Mouse (Mus musculus): ENCODE measurements at regions not wholly inside any gene's neighbourhood (a gene's known extent, or its start where the extent isn't known, plus 50 kb on each side); places are given as distances from the start of the nearest gene placed in this dataset.

- no peak overlapping the region for H3K9ac ChIP-seq (ENCODE audit: low read length)
- no peak for DNase-seq (ENCODE audit: low spot score)
- 36% methylated on average over 5 of the region's 5 CpGs for WGBS
- H3K27me3 ChIP-seq (replicated peaks; ENCODE audit: control insufficient read depth, insufficient read depth, low read length): no peaks in the 10 kb centered on the region
- no peak overlapping the region for H3K27ac ChIP-seq (ENCODE audit: low read depth, low read length)
- no peaks in the 10 kb centered on the region for H3K36me3 ChIP-seq (ENCODE audit: control insufficient read depth, insufficient read depth, low read length)
- H3K9me3 ChIP-seq (replicated peaks; ENCODE audit: control insufficient read depth, low read length): no peaks in the 10 kb centered on the region
- no peak overlapping the region for H3K4me2 ChIP-seq (ENCODE audit: low read length)
- no peak overlapping the region for H3K4me3 ChIP-seq (ENCODE audit: low read depth, low read length)
- ATAC-seq: no peak
- H3K4me1 ChIP-seq (ENCODE audit: control insufficient read depth, insufficient read depth, low read length): no peaks in the 10 kb centered on the region
Observed at GRCm38 (mm10) chr14:99449112-99449511, 150.6 kb downstream of the Klf5 start.

- H3K9me3 ChIP-seq (replicated peaks; ENCODE audit: control insufficient read depth, low read length): no peaks in the 10 kb centered on the region
- ATAC-seq (no peak), DNase-seq (ENCODE audit: low spot score) (no peak)
- 87% methylated on average over 5 of the region's 5 CpGs for WGBS
- no peaks in the 10 kb centered on the region for H3K4me1 ChIP-seq (ENCODE audit: control insufficient read depth, insufficient read depth, low read length)
- H3K4me3 ChIP-seq (ENCODE audit: low read depth, low read length): no peak overlapping the region
- no peaks in the 10 kb centered on the region for H3K27me3 ChIP-seq (replicated peaks; ENCODE audit: control insufficient read depth, insufficient read depth, low read length)
- no peaks in the 10 kb centered on the region for H3K36me3 ChIP-seq (ENCODE audit: control insufficient read depth, insufficient read depth, low read length)
- H3K27ac ChIP-seq (ENCODE audit: low read depth, low read length): no peak overlapping the region
- H3K9ac ChIP-seq (ENCODE audit: low read length): no peak overlapping the region
- no peak overlapping the region for H3K4me2 ChIP-seq (ENCODE audit: low read length)
Observed at GRCm38 (mm10) chr14:99449870-99450269, 151.4 kb downstream of the Klf5 start.

- WGBS: 86% methylated on average over 11 of the region's 11 CpGs
- no peaks in the 10 kb centered on the region for H3K36me3 ChIP-seq (ENCODE audit: control insufficient read depth, insufficient read depth, low read length)
- ATAC-seq: no peak
Observed at GRCm38 (mm10) chr14:99451110-99451795, 152.8 kb downstream of the Klf5 start.

GRCm38 (mm10) chr14:99453916-99454315 lies 155.4 kb downstream of the Klf5 start:
- WGBS: 89% methylated on average over 12 of the region's 12 CpGs
- H3K36me3 ChIP-seq (ENCODE audit: control insufficient read depth, insufficient read depth, low read length): no peaks in the 10 kb centered on the region
- H3K27me3 ChIP-seq (replicated peaks; ENCODE audit: control insufficient read depth, insufficient read depth, low read length): no peaks in the 10 kb centered on the region
- H3K4me1 ChIP-seq (ENCODE audit: control insufficient read depth, insufficient read depth, low read length): no peaks in the 10 kb centered on the region
- no peak overlapping the region for H3K4me2 ChIP-seq (ENCODE audit: low read length)
- no peak overlapping the region for H3K4me3 ChIP-seq (ENCODE audit: low read depth, low read length)
- ATAC-seq: no peak
- no peak for DNase-seq (ENCODE audit: low spot score)
- H3K9ac ChIP-seq (ENCODE audit: low read length): no peak overlapping the region
- no peak overlapping the region for H3K27ac ChIP-seq (ENCODE audit: low read depth, low read length)
- no peaks in the 10 kb centered on the region for H3K9me3 ChIP-seq (replicated peaks; ENCODE audit: control insufficient read depth, low read length)

More at GRCm38 (mm10) chr14:99451110-99451795, 152.8 kb downstream of the Klf5 start:
- no peaks in the 10 kb centered on the region for H3K9me3 ChIP-seq (replicated peaks; ENCODE audit: control insufficient read depth, low read length)
- H3K4me2 ChIP-seq (ENCODE audit: low read length): no peak overlapping the region
- H3K4me3 ChIP-seq (ENCODE audit: low read depth, low read length): no peak overlapping the region
- H3K4me1 ChIP-seq (ENCODE audit: control insufficient read depth, insufficient read depth, low read length): no peaks in the 10 kb centered on the region
- no peak for DNase-seq (ENCODE audit: low spot score)
- H3K27ac ChIP-seq (ENCODE audit: low read depth, low read length): no peak overlapping the region
- H3K27me3 ChIP-seq (replicated peaks; ENCODE audit: control insufficient read depth, insufficient read depth, low read length): no peaks in the 10 kb centered on the region
- H3K9ac ChIP-seq (ENCODE audit: low read length): no peak overlapping the region

GRCm38 (mm10) chr14:99456555-99456954 lies 158.1 kb downstream of the Klf5 start:
- H3K4me2 ChIP-seq (ENCODE audit: low read length): no peak overlapping the region
- no peak for ATAC-seq
- H3K4me3 ChIP-seq (ENCODE audit: low read depth, low read length): no peak overlapping the region
- DNase-seq (ENCODE audit: low spot score): no peak
- H3K36me3 ChIP-seq (ENCODE audit: control insufficient read depth, insufficient read depth, low read length): no peaks in the 10 kb centered on the region
- no peaks in the 10 kb centered on the region for H3K4me1 ChIP-seq (ENCODE audit: control insufficient read depth, insufficient read depth, low read length)
- H3K27me3 ChIP-seq (replicated peaks; ENCODE audit: control insufficient read depth, insufficient read depth, low read length): no peaks in the 10 kb centered on the region
- no peak overlapping the region for H3K27ac ChIP-seq (ENCODE audit: low read depth, low read length)
- H3K9ac ChIP-seq (ENCODE audit: low read length): no peak overlapping the region
- no peaks in the 10 kb centered on the region for H3K9me3 ChIP-seq (replicated peaks; ENCODE audit: control insufficient read depth, low read length)
- 88% methylated on average over 10 of the region's 10 CpGs for WGBS

GRCm38 (mm10) chr14:99457573-99457972 lies 159.1 kb downstream of the Klf5 start:
- Histone ChIP-seq H3K4me2 (ENCODE audit: low read length) (no peak overlapping the region), H3K27ac (ENCODE audit: low read depth, low read length) (no peak overlapping the region), H3K9ac (ENCODE audit: low read length) (no peak overlapping the region), H3K9me3 (replicated peaks; ENCODE audit: control insufficient read depth, low read length) (no peaks in the 10 kb centered on the region), H3K27me3 (replicated peaks; ENCODE audit: control insufficient read depth, insufficient read depth, low read length) (no peaks in the 10 kb centered on the region), H3K4me3 (ENCODE audit: low read depth, low read length) (no peak overlapping the region), H3K36me3 (ENCODE audit: control insufficient read depth, insufficient read depth, low read length) (no peaks in the 10 kb centered on the region), H3K4me1 (ENCODE audit: control insufficient read depth, insufficient read depth, low read length) (no peaks in the 10 kb centered on the region)
- ATAC-seq: no peak
- 91% methylated on average over 6 of the region's 6 CpGs for WGBS
- DNase-seq (ENCODE audit: low spot score): no peak

GRCm38 (mm10) chr14:99472111-99472510 lies 173.6 kb downstream of the Klf5 start:
- H3K9ac ChIP-seq (ENCODE audit: low read length): no peak overlapping the region
- no peaks in the 10 kb centered on the region for H3K4me1 ChIP-seq (ENCODE audit: control insufficient read depth, insufficient read depth, low read length)
- no peaks in the 10 kb centered on the region for H3K36me3 ChIP-seq (ENCODE audit: control insufficient read depth, insufficient read depth, low read length)
- no peak overlapping the region for H3K27ac ChIP-seq (ENCODE audit: low read depth, low read length)
- no peak for ATAC-seq
- WGBS: 95% methylated on average over 2 of the region's 2 CpGs
- peak; percentile 14 for DNase-seq (ENCODE audit: low spot score)
- no peaks in the 10 kb centered on the region for H3K9me3 ChIP-seq (replicated peaks; ENCODE audit: control insufficient read depth, low read length)
- no peak overlapping the region for H3K4me2 ChIP-seq (ENCODE audit: low read length)
- H3K4me3 ChIP-seq (ENCODE audit: low read depth, low read length): no peak overlapping the region
- no peaks in the 10 kb centered on the region for H3K27me3 ChIP-seq (replicated peaks; ENCODE audit: control insufficient read depth, insufficient read depth, low read length)

GRCm38 (mm10) chr14:99475271-99475670 lies 176.8 kb downstream of the Klf5 start:
- Histone ChIP-seq H3K4me2 (ENCODE audit: low read length) (no peak overlapping the region), H3K9me3 (replicated peaks; ENCODE audit: control insufficient read depth, low read length) (no peaks in the 10 kb centered on the region), H3K4me3 (ENCODE audit: low read depth, low read length) (no peak overlapping the region), H3K9ac (ENCODE audit: low read length) (no peak overlapping the region), H3K27me3 (replicated peaks; ENCODE audit: control insufficient read depth, insufficient read depth, low read length) (no peaks in the 10 kb centered on the region), H3K4me1 (ENCODE audit: control insufficient read depth, insufficient read depth, low read length) (no peaks in the 10 kb centered on the region), H3K27ac (ENCODE audit: low read depth, low read length) (no peak overlapping the region), H3K36me3 (ENCODE audit: control insufficient read depth, insufficient read depth, low read length) (no peaks in the 10 kb centered on the region)
- WGBS: 69% methylated on average over 8 of the region's 8 CpGs
- ATAC-seq (no peak), DNase-seq (ENCODE audit: low spot score) (no peak)

- Histone ChIP-seq H3K4me2 (ENCODE audit: low read length) (no peak overlapping the region), H3K9ac (ENCODE audit: low read length) (no peak overlapping the region), H3K9me3 (replicated peaks; ENCODE audit: control insufficient read depth, low read length) (no peaks in the 10 kb centered on the region), H3K27ac (ENCODE audit: low read depth, low read length) (no peak overlapping the region), H3K27me3 (replicated peaks; ENCODE audit: control insufficient read depth, insufficient read depth, low read length) (no peaks in the 10 kb centered on the region), H3K4me1 (ENCODE audit: control insufficient read depth, insufficient read depth, low read length) (no peaks in the 10 kb centered on the region), H3K4me3 (ENCODE audit: low read depth, low read length) (no peak overlapping the region), H3K36me3 (ENCODE audit: control insufficient read depth, insufficient read depth, low read length) (no peaks in the 10 kb centered on the region)
- DNase-seq (ENCODE audit: low spot score) (no peak), ATAC-seq (no peak)
- WGBS: 82% methylated on average over 10 of the region's 10 CpGs
Observed at GRCm38 (mm10) chr14:99480325-99481077, 182.0 kb downstream of the Klf5 start.

Data from forebrain, embryonic 14.5 days (tissue).